Mouse (Mus musculus): Measurements from ENCODE around the gene 0610040J01Rik. TPM values are rescaled to one million over a fixed set of nuclear protein-coding genes. Genes with fewer than 3 reads are reported as not detected.

The 0610040J01Rik gene
- total RNA-seq, 4 experiments from 2014 or later, result 4.1 to 6.1 (median 5.1) TPM

Other genes starting within 250 kb of the 0610040J01Rik start
- not detected for gene Nwd2, start 163.3 kb upstream of the 0610040J01Rik start, total RNA-seq (2022)
- gene Rell1, start 156.5 kb downstream of the 0610040J01Rik start, total RNA-seq (2022), result 10 to 100 TPM in 1 of 4 experiments, 1 to 10 TPM in 3; 9.6 to 10.7 (median 9.8) TPM

Measured in heart, adult 8-10 months (tissue).